Mouse (Mus musculus): ENCODE data around the gene H13. TPM values are rescaled to one million over a fixed set of nuclear protein-coding genes. Genes with fewer than 3 reads are reported as not detected.
A peak's percentile ranks its signal among the peaks of the same experiment; 100 is the strongest.

The H13 gene
- polyA plus RNA-seq, 1 experiment from 2014 or later: 118 TPM

DNA sequence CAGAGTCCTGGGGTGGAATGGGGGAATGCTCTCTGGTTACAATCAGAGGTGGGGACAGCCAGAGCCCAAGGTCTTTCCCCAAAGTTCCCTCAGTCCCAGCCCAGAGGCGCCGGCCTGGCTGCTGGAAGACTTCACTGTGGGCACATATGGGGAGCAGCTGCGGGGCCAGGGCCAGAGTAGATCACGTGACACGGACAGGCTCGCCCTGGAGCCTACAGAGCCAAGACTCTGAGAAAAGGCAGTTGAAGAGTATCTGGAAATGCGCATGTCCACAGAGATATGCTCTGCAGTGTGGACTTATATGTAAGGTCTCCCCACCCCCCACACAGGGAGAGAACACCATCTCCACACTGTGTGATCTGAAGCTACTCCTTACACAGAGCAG is 60.4 kb downstream of the H13 start:
- Histone ChIP-seq H3K27ac (peak overlapping the region; percentile 88), H3K36me3 (no peaks in the 10 kb centered on the region), H3K4me3 (peak overlapping the region; percentile 28; the same call in 1 of the 2 replicates), H3K9me3 (replicated peaks) (no peaks in the 10 kb centered on the region), H3K27me3 (ENCODE audit: low read depth, poor library complexity, severe bottlenecking) (no peaks in the 10 kb centered on the region), H3K4me1 (peaks cover 93% of the 10 kb centered on the region)
- WGBS: 13% methylated on average over 7 of the region's 7 CpGs
- peak; percentile 94 for DNase-seq (ENCODE audit: low spot score)

- Histone ChIP-seq H3K4me1 (peaks cover 84% of the 10 kb centered on the region), H3K9me3 (replicated peaks) (no peaks in the 10 kb centered on the region), H3K36me3 (peaks cover 7% of the 10 kb centered on the region; the same call in 1 of the 2 replicates), H3K27ac (peak overlapping the region; percentile 38), H3K27me3 (ENCODE audit: low read depth, poor library complexity, severe bottlenecking) (no peaks in the 10 kb centered on the region), H3K4me3 (no peak overlapping the region)
- DNase-seq (ENCODE audit: low spot score): no peak
- WGBS: 95% methylated on average over 2 of the region's 2 CpGs
These were observed 63.9 kb downstream of the H13 start for GRCm38 (mm10) chr2:152733201-152733600.

DNA sequence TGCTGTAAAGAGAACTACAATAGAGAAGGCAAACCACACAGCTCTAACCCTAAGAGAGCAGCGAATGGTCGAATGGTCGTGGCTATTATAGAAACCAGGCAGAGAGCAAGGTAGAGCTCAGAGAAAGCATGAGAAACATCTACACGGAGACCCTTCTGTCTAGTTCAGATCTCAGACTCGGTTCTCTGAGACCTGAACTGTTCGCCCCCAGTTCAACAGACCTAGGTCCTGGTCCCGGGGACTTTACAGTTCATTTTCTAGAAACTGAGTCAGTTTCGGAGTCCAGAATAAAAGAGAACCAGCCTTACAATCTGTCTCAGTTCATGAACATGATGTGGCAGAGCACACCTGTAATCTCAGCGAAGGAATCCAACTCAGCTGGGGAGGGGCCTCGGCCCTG is 65.2 kb downstream of the H13 start:
- peak overlapping the region; percentile 96 for H3K27ac ChIP-seq
- H3K4me1 ChIP-seq: peaks cover 84% of the 10 kb centered on the region
- 12% methylated on average over 10 of the region's 10 CpGs for WGBS
- no peaks in the 10 kb centered on the region for H3K27me3 ChIP-seq (ENCODE audit: low read depth, poor library complexity, severe bottlenecking)
- H3K4me3 ChIP-seq: peak overlapping the region; percentile 91
- no peaks in the 10 kb centered on the region for H3K9me3 ChIP-seq (replicated peaks)
- DNase-seq (ENCODE audit: low spot score): peak; percentile 50
- peaks cover 7% of the 10 kb centered on the region; the same call in 1 of the 2 replicates for H3K36me3 ChIP-seq

- no peaks in the 10 kb centered on the region for H3K9me3 ChIP-seq (replicated peaks)
- H3K36me3 ChIP-seq: peaks cover 7% of the 10 kb centered on the region; the same call in 1 of the 2 replicates
- no peaks in the 10 kb centered on the region for H3K27me3 ChIP-seq (ENCODE audit: low read depth, poor library complexity, severe bottlenecking)
- peak; percentile 99 for DNase-seq (ENCODE audit: low spot score)
- H3K4me3 ChIP-seq: peak overlapping the region; percentile 91
- H3K4me1 ChIP-seq: peaks cover 84% of the 10 kb centered on the region
- 0% methylated on average over 28 of the region's 28 CpGs for WGBS
- H3K27ac ChIP-seq: peak overlapping the region; percentile 96
These were observed 65.7 kb downstream of the H13 start for GRCm38 (mm10) chr2:152734984-152735383.

DNA sequence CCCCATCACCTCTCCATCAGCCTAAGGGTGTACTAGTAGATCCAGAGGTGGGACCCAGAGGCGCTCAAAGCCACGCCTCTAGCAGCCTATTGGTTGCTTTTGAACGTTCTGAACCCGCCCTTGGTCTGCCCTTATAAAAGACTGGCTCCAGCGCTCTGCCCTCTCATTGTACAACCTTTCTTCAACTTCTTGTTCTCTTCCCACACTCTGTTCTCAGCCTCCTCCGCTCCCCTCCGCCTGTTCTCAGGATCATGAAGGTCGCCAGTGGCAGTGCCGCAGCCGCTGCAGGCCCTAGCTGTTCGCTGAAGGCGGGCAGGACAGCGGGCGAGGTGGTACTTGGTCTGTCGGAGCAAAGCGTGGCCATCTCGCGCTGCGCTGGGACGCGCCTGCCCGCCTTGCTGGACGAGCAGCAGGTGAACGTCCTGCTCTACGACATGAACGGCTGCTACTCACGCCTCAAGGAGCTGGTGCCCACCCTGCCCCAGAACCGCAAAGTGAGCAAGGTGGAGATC is 66.9 kb downstream of the H13 start, which contains the start of gene Id1:
Gene Id1 (plus strand): TSS at position 162 of the 512 bp plus-strand sequence.
- no peaks in the 10 kb centered on the region for H3K27me3 ChIP-seq (ENCODE audit: low read depth, poor library complexity, severe bottlenecking)
- under 1% methylated on average over 28 of the region's 28 CpGs for WGBS
- DNase-seq (ENCODE audit: low spot score): peak; percentile 93
- H3K36me3 ChIP-seq: peaks cover 7% of the 10 kb centered on the region; the same call in 1 of the 2 replicates
- H3K9me3 ChIP-seq (replicated peaks): no peaks in the 10 kb centered on the region
- H3K27ac ChIP-seq: peak within 1 kb of the TSS; percentile 96
- H3K4me3 ChIP-seq: peak within 1 kb of the TSS; percentile 91
- peaks cover 84% of the 10 kb centered on the region for H3K4me1 ChIP-seq

- WGBS: 0% methylated on average over 22 of the region's 22 CpGs
- peak; percentile 63 for DNase-seq (ENCODE audit: low spot score)
- Histone ChIP-seq H3K4me1 (peaks cover 86% of the 10 kb centered on the region), H3K27me3 (ENCODE audit: low read depth, poor library complexity, severe bottlenecking) (no peaks in the 10 kb centered on the region), H3K9me3 (replicated peaks) (no peaks in the 10 kb centered on the region), H3K4me3 (peak overlapping the region; percentile 91), H3K27ac (peak overlapping the region; percentile 96), H3K36me3 (peaks cover 7% of the 10 kb centered on the region; the same call in 1 of the 2 replicates)
These were observed 67.5 kb downstream of the H13 start for GRCm38 (mm10) chr2:152736748-152737147.

GRCm38 (mm10) chr2:152737306-152738221 is 68.3 kb downstream of the H13 start:
- DNase-seq (ENCODE audit: low spot score): peak; percentile 67
- Histone ChIP-seq H3K36me3 (peaks cover 7% of the 10 kb centered on the region; the same call in 1 of the 2 replicates), H3K9me3 (replicated peaks) (no peaks in the 10 kb centered on the region), H3K4me3 (peak overlapping the region; percentile 91), H3K4me1 (peaks cover 86% of the 10 kb centered on the region), H3K27me3 (ENCODE audit: low read depth, poor library complexity, severe bottlenecking) (no peaks in the 10 kb centered on the region), H3K27ac (peak overlapping the region; percentile 96)
- 6% methylated on average over 10 of the region's 10 CpGs for WGBS

GRCm38 (mm10) chr2:152738341-152738740 is 69.1 kb downstream of the H13 start:
- Histone ChIP-seq H3K27ac (peak overlapping the region; percentile 96), H3K4me1 (peaks cover 84% of the 10 kb centered on the region), H3K27me3 (ENCODE audit: low read depth, poor library complexity, severe bottlenecking) (no peaks in the 10 kb centered on the region), H3K4me3 (peak overlapping the region; percentile 91), H3K36me3 (peaks cover 7% of the 10 kb centered on the region; the same call in 1 of the 2 replicates), H3K9me3 (replicated peaks) (no peaks in the 10 kb centered on the region)
- WGBS: 43% methylated on average over 2 of the region's 2 CpGs
- no peak for DNase-seq (ENCODE audit: low spot score)

- H3K36me3 ChIP-seq: peaks cover 7% of the 10 kb centered on the region; the same call in 1 of the 2 replicates
- WGBS: under 1% methylated on average over 35 of the region's 36 CpGs
- H3K27me3 ChIP-seq (ENCODE audit: low read depth, poor library complexity, severe bottlenecking): no peaks in the 10 kb centered on the region
- peaks cover 76% of the 10 kb centered on the region for H3K4me1 ChIP-seq
- H3K9me3 ChIP-seq (replicated peaks): no peaks in the 10 kb centered on the region
- DNase-seq (ENCODE audit: low spot score): peak; percentile 94
- peak overlapping the region; percentile 96 for H3K27ac ChIP-seq
- H3K4me3 ChIP-seq: peak overlapping the region; percentile 91
These were observed 70.0 kb downstream of the H13 start for GRCm38 (mm10) chr2:152739031-152739841.

GRCm38 (mm10) chr2:152739842-152740260 is 70.6 kb downstream of the H13 start:
- Histone ChIP-seq H3K4me1 (peaks cover 69% of the 10 kb centered on the region), H3K4me3 (peak overlapping the region; percentile 91), H3K27ac (peak overlapping the region; percentile 96), H3K36me3 (peaks cover 7% of the 10 kb centered on the region; the same call in 1 of the 2 replicates), H3K27me3 (ENCODE audit: low read depth, poor library complexity, severe bottlenecking) (no peaks in the 10 kb centered on the region), H3K9me3 (replicated peaks) (no peaks in the 10 kb centered on the region)
- no peak for DNase-seq (ENCODE audit: low spot score)
- 25% methylated on average over 3 of the region's 3 CpGs for WGBS

DNA sequence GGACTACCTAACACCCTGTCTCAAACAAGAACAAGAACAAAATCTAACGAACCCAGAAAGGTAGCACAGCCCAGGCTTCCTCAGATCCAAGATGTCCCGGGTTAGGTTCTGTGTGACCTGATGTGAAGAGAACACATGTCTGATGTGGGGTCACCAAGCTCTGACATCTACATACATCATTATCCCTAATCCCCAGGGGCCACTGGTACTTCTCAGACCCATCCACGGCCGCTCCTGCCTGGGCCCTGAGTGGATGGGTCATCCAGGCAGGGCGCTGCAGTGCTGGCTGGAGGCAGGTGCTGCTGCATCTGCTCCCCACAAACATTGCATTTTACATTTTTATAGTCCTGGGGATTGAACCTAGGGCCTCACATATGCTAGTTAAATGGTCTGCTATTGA is 71.2 kb downstream of the H13 start:
- peak overlapping the region; percentile 96 for H3K27ac ChIP-seq
- H3K4me1 ChIP-seq: peaks cover 63% of the 10 kb centered on the region
- H3K9me3 ChIP-seq (replicated peaks): no peaks in the 10 kb centered on the region
- H3K36me3 ChIP-seq: peaks cover 7% of the 10 kb centered on the region; the same call in 1 of the 2 replicates
- 54% methylated on average over 5 of the region's 5 CpGs for WGBS
- no peaks in the 10 kb centered on the region for H3K27me3 ChIP-seq (ENCODE audit: low read depth, poor library complexity, severe bottlenecking)
- DNase-seq (ENCODE audit: low spot score): no peak
- no peak overlapping the region for H3K4me3 ChIP-seq
